Mouse (Mus musculus) midbrain, postnatal 0 days (tissue): ENCODE measurements at regions not wholly inside any gene's neighbourhood (a gene's known extent, or its start where the extent isn't known, plus 50 kb on each side); places are given as distances from the start of the nearest gene placed in this dataset.

ENCODE experiments used
- ATAC-seq: fragments of 200-750 bp; cut with Nextera tagmentation; 2 replicates; pipeline ENCODE4 v1.8.0; 2017; ENCODE audit warnings: moderate number of reproducible peaks, mild to moderate bottlenecking, moderate TSS enrichment, moderate library complexity; ENCODE audit not compliant: low FRiP score
- DNase-seq: peaks from one replicate; pipeline ENCODE4 v3.0.0-alpha.2; 2015; ENCODE audit warnings: low spot score
- H3K27ac ChIP-seq: fragments of 300-500 bp; sonication (generic); 2 replicates; pipeline ENCODE4 v1.5.1; 2014; ENCODE audit warnings: low read depth, mild to moderate bottlenecking, low read length, mixed read lengths
- H3K27me3 ChIP-seq: fragments of 300-500 bp; sonication (generic); 2 replicates; pipeline ENCODE4 v1.6.1; 2014; ENCODE audit warnings: low read length, control low read depth, mixed read lengths; ENCODE audit not compliant: insufficient read depth
- H3K36me3 ChIP-seq: fragments of 300-500 bp; sonication (generic); 2 replicates; pipeline ENCODE4 v1.6.1; 2014; ENCODE audit warnings: low read length, control low read depth, mixed read lengths; ENCODE audit not compliant: insufficient read depth
- H3K4me1 ChIP-seq: fragments of 300-500 bp; sonication (generic); 2 replicates; pipeline ENCODE4 v1.6.1; 2014; ENCODE audit warnings: mild to moderate bottlenecking, control low read depth, antibody characterized with exemption, low read length, mixed read lengths; ENCODE audit not compliant: insufficient read depth
- H3K4me2 ChIP-seq: fragments of 300-500 bp; sonication (generic); 2 replicates; pipeline ENCODE4 v1.6.1; 2014; ENCODE audit warnings: low read depth, mild to moderate bottlenecking, low read length, mixed read lengths; ENCODE audit not compliant: poor library complexity, severe bottlenecking
- H3K4me3 ChIP-seq: fragments of 300-500 bp; sonication (generic); 2 replicates; pipeline ENCODE4 v1.5.1; 2014; ENCODE audit warnings: low read depth, mild to moderate bottlenecking, low read length, moderate library complexity
- H3K9ac ChIP-seq: fragments of 300-500 bp; sonication (generic); replicated peaks from 2 replicates; pipeline ENCODE4 v1.6.1; 2014; ENCODE audit warnings: mild to moderate bottlenecking, low read length, moderate library complexity, mixed read lengths; ENCODE audit not compliant: poor library complexity, severe bottlenecking
- H3K9me3 ChIP-seq: fragments of 300-500 bp; sonication (generic); 2 replicates; pipeline ENCODE4 v1.6.1; 2016; ENCODE audit warnings: low read length, control low read depth
- CTCF ChIP-seq: IDR thresholded peaks from 2 replicates; pipeline ENCODE4 v1.5.1; 2016; ENCODE audit warnings: antibody characterized with exemption, mild to moderate bottlenecking
- microRNA counts: library from miRNA; unstranded; fragments of <30 nt; microRNA quantifications from one replicate; lab custom pipeline; 2015
- microRNA-seq: library from miRNA; unstranded; fragments of <30 nt; microRNA quantifications from one replicate; pipeline ENCODE4, GENCODE M21; 2016; ENCODE audit warnings: borderline number of aligned reads

- H3K27me3 ChIP-seq: no peaks in the 10 kb centered on the region
- no peak overlapping the region for H3K9ac ChIP-seq
- ATAC-seq (no peak), DNase-seq (no peak)
- H3K27ac ChIP-seq: no peak overlapping the region
- H3K9me3 ChIP-seq: no peaks in the 10 kb centered on the region
- H3K4me1 ChIP-seq: peaks cover 19% of the 10 kb centered on the region
- no peak for TF ChIP-seq CTCF
- no peak overlapping the region for H3K4me2 ChIP-seq
- H3K36me3 ChIP-seq: no peaks in the 10 kb centered on the region
- no peak overlapping the region for H3K4me3 ChIP-seq
These were observed 51.3 kb upstream of the Camk1g start for GRCm38 (mm10) chr1:193421414-193421813.

MicroRNA genes in the stretch of these regions (microRNA counts, 519-probe panel; counts per million panel counts)
- microRNA mmu-miR-205 (lab: Ali Mortazavi, UCI): 528 counts per million, percentile 58 among the panel's probes with 10 or more counts

Small RNAs in the stretch of these regions (microRNA-seq; reads per million reads assigned to microRNA genes)
- 34.8 reads per million, percentile 34 among the genes with 10 or more reads in this experiment for gene Mir205
